Mouse (Mus musculus) T-helper 1 cell (primary cell): ENCODE data around the gene Igf1r.
"Not testable (repeated sequence)": the region's sequence is repeated elsewhere in the genome, so short reads cannot be mapped to it uniquely, and the experiment has no call there.

ENCODE experiments used
- in situ Hi-C: fragments of 300-600 bp; cut with MboI, MseI; formaldehyde crosslinking; loops from one replicate; pipeline ENCODE4 v1.15.1; 2025; ENCODE audit warnings: high pct_unique_total_duplicates

Gene Igf1r

DNA sequence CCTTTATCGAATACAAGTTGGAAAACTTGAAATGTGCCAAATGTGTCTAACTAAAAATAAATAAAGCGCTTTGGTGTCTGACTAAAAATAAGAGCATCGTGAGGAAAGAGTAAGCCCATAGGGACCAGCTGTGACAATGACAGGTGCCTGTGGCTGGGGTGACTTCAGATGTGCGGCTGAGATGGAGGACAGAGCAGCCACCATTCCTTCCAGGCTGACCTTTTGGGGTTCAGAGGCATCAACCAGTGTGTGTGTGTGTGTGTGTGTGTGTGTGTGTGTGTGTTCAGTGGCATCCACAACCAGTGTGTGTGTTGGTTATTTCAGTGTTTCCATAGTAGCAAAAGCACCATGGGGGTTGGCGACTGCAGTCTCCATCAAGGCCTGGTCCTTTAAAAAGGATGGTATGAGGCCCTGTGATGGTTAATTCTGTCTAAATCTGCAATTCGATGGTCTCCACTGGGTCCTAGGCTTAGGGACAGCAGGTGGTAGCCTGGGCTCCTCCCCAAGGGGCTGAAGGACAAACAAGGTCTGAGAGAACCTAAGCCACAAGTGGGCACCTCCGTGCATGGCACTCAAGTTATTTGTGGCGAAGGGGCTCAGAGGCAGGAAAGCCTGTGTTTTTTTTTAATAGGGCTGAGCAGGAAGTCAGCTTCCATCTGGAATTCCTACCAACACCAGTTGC, 310.9 kb downstream of the Igf1r start:
- in situ Hi-C loops: no loop called here

DNA sequence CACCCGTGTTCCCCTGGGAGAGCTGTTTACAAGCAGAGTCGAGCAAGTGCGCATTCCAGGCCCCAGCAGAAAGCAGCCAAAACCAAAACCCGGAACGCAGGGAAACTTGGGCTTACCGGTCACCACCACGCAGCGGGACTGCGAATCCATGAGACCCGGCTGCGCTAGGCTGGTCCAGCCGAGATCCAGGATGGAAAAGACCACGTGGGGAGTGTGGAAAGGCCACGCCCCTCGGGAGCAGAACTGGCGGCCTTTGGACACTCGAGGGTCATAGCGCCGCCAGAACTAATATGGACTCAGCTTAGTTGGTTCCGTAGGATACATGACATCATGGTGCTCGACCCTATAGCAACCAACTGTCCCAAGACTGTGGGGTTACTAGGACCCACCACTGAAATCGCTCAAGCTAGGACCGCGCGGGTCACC, 311.4 kb downstream of the Igf1r start, which contains the start of gene Pgpep1l:
Gene Pgpep1l (minus strand): TSS at position 206 of the 426 bp plus-strand sequence.
- in situ Hi-C loops: no loop called here

- in situ Hi-C loops: no loop called here
Observed at GRCm38 (mm10) chr7:68264531-68264930, 311.9 kb downstream of the Igf1r start.

DNA sequence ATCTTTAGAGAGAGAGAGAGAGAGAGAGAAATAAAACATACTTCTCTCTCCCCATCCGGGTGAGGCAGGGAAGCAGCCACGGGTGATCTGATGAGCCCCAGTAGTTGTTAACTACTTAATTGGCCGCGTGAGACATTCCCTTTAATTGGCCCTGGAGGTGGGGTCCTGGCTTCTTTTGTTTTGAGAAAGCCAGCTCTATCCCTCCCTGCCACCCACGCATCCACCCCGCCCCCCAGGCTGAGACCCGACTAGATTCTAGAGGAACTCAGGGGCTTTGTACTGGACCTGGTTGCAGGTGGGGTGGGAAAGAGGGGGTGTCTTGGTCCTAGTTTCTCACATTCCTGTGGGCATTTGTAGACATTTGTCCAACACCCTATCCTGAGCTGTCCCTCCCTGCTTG, 312.8 kb downstream of the Igf1r start:
- in situ Hi-C loops: no loop called here

DNA sequence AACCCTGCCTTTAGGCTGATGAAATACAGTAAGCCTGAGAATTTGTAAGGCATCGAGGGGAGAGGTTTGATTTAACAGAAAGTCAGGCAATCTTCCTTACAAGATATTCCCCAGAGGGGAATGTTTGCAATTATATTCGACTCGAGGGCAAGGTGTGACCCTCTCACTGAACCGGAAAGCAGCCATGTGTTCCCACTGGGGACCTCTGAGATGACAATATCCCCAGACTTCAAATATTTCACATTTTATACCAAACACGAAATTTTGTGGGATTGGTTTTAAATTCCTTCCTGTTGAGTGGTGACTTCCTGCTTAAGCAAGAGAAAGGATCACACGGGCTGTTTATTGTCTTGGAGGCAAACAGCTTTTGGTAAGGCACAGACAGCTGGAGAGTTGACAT, 314.1 kb downstream of the Igf1r start:
- in situ Hi-C loops: no loop called here

DNA sequence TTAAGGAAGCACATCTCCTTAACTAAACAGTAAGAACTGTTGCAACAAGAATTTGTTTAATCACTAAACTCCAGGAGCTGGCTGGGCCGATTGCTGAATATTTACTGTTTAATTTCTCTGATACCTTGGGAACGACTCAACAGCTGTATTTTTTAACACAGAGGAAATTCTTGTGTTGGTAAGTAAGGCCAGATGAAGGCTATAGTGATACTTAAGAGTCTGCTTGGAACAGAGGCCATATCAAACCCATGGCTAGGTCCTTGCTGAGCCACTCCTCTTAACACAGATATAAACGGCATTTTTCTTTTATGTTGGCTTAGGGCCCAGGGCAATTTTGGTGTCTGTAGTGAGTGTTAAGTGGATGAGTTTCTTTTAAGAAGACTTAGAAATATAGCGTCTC, 317.9 kb downstream of the Igf1r start:
- in situ Hi-C loops: no loop called here

- in situ Hi-C loops: no loop called here
Observed at GRCm38 (mm10) chr7:68271816-68272215, 319.2 kb downstream of the Igf1r start.

- in situ Hi-C loops: no loop called here
Observed at GRCm38 (mm10) chr7:68272607-68273006, 320.0 kb downstream of the Igf1r start.

- in situ Hi-C loops: no loop called here
Observed at GRCm38 (mm10) chr7:68273515-68273914, 320.9 kb downstream of the Igf1r start, which contains the start of gene Fam169b. Fam169b (plus strand) TSS chr7:68273839.

- in situ Hi-C loops: no loop called here
Observed at GRCm38 (mm10) chr7:68274218-68274617, 321.6 kb downstream of the Igf1r start.

DNA sequence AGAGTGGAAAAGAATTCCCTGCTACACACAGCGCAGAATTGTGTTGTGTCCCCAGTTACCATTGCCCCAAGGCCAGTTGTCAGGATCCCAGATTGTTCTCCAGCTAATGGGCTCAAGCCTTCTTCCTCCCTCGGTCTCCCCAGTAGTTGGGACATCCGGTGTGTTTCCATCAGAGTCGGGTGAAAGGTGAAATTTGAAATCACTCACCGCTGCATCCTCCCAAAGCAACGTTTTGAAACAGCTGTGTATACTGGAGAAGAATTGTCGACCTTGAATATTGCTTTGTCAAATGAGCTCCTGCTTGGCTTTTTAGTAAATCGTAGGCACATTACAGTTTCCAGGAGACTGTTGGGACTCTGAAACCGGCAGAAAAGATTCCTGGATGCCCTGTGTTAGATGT, 322.3 kb downstream of the Igf1r start:
- in situ Hi-C loops: no loop called here

- in situ Hi-C loops: not testable (repeated sequence)
Observed at GRCm38 (mm10) chr7:68275445-68275837, 322.8 kb downstream of the Igf1r start.

DNA sequence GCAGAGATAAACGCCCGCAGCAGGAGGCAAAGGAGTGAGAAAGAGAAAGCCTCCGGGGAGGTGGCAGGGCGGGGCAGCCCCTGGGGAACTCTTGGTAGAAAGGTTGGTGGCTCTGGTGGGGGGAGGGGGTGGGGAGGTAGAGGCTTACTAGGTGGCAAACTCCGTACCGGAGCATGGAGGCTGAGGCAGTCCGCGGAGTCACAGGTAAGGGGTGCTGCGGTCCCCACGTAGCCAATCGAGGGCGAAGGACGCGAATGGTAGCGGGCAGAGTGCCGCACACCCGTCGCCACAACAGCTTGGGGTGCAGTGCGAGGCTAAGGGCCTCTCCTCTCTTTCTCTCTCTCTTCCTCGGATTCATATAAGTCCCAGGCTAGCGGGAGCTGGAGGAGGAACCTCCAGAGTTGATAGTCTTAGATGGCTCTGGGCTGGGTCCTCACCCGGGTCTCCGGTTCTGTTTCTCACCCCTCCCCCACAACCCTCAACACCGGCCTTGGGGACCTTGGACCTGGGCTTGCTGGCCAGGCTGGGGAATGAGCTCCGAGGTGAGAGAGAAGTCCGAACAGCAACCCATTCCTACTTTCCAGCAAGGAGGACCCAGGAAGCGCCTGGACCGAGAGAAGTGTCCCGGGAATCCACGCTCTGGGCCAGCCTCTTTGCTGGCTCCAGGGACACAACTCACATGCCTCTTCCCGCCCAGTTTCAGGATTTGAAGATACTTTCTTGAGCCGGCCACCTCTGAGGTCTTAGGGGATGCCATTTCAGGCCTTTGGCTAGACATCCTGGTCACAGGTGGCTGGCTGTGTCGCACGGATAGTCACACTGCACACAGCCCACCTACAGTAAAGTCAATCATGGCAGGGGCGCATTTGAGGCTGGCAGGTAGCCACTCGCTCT, 323.5 kb downstream of the Igf1r start:
- in situ Hi-C loops: no loop called here

- in situ Hi-C loops: no loop called here
Observed at GRCm38 (mm10) chr7:68277054-68277896, 324.6 kb downstream of the Igf1r start.

- in situ Hi-C loops: no loop called here
Observed at GRCm38 (mm10) chr7:68277897-68278270, 325.3 kb downstream of the Igf1r start.

DNA sequence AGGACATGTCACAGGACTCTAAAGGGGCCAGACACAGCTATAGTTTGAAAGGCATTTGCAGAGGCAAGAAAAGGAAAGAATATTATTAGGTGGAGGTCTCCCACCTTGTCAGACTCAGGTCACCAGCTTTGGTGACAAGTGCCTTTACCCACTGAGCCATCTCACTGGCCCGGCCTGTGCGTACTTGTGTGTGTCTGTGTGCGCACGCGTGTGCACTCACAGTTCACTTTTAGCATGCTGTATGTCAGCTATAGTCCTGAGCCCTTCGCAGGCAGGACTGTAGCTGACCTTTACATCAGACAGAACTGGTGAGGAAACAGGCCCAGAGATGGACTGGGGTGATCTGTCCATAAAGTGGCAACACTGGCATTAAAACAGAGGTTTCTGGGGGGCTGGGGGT, 325.8 kb downstream of the Igf1r start:
- in situ Hi-C loops: no loop called here

DNA sequence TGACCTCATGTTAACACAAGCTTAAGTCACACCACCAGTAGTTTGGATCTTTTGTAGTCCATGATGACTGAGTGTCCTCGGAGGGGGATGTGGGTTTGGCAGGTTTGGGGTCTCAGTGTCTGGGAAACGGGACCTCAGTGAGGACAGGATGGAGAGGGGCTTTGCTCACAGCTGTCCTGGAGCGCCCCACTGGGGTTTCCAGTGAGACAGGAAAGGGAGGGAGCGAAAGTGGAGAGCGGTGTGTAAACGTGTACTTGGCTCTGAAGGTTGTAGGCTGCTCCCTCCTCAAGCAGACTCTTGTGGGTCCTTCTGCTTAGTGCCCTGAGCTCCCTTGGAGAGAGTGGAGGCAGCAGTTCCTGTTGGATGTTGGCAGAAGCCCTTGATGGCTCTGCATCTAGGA, 326.3 kb downstream of the Igf1r start:
- in situ Hi-C loops: no loop called here

GRCm38 (mm10) chr7:68279481-68279880, 326.9 kb downstream of the Igf1r start:
- in situ Hi-C loops: no loop called here

GRCm38 (mm10) chr7:68280352-68280869, 327.8 kb downstream of the Igf1r start:
- in situ Hi-C loops: no loop called here

- in situ Hi-C loops: no loop called here
Observed at GRCm38 (mm10) chr7:68281341-68281740, 328.7 kb downstream of the Igf1r start.

GRCm38 (mm10) chr7:68282304-68283132, 329.9 kb downstream of the Igf1r start:
- in situ Hi-C loops: no loop called here
